Mouse (Mus musculus) liver, postnatal 0 days (tissue): ENCODE measurements around the gene Dcpp3.

Experiments
- CTCF ChIP-seq: sonication (generic); IDR thresholded peaks from 2 replicates; pipeline ENCODE4 v1.5.1; 2016; ENCODE audit warnings: antibody characterized with exemption, low read depth
- EP300 ChIP-seq: IDR thresholded peaks from 2 replicates; pipeline ENCODE4 v1.6.1; 2016; ENCODE audit warnings: antibody characterized with exemption, low read depth, mild to moderate bottlenecking

DNA sequence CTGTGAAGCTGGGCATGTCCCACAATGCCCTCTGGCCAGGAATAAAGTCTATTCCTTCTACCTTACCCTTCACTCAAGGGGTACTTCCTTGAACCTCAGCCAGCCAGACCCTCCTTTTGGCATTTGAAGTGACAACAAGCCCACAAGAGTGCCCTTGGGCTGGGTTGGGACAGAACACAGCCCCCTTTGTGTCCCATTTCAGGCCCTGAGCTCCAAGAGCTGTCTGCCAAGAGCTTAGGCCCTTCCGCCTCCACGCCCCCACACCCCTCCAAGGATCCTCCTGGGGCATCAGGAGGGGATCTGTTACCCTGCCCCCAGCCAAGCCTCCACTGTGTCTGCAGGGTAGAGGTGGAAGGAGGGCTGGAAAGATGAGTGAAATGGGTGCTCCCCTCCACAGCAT lies 40.1 kb upstream of the Dcpp3 start:
- TF ChIP-seq CTCF (no peak), EP300 (no peak)
